Mouse (Mus musculus): ENCODE data around the gene Asrgl1.
"Not testable (repeated sequence)": the region's sequence is repeated elsewhere in the genome, so short reads cannot be mapped to it uniquely, and the experiment has no call there.

Gene Asrgl1

DNA sequence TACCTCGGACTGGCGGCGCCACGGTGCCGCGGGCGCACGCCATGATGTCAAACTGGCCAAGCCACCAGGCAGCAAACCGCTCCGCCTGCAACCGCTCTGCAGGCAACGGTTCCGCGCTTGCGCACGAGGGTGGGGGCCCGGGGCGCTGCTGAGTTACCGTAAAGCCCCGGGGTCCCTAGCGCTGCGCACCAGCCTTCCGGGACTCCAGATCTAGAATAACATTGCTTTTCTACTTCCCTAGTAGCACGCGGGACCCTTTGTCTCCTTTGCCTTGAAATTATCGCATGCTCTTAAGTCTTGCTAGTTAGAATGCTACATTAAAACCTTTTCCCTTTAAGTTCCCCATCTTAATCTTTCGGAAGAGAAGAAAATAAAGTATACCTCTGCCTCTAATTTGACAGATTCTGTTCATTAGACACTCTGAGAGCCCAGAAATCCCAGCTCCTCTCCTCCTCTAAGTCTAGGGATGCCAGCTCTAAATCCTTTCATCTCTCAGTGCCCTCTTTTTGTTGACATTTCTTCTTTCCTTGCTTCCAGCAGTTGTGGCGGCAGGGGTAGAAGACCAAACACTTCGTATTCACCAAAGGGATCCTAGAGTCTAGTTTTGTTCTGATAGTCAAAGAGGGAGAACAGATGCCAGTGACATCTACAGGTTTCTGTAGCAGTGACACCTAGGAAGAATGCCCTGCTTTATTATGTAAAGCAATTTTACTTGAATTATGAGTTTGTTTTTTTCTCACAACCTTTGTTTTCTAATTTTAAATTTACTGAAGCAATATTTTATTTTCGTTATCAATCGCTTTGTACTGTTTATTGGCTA, at the start of gene Asrgl1:
Gene Asrgl1, minus strand, starts transcription at position 125 of the 820 bp plus-strand sequence.
- DNase-seq, result peak; percentile 95

DNA sequence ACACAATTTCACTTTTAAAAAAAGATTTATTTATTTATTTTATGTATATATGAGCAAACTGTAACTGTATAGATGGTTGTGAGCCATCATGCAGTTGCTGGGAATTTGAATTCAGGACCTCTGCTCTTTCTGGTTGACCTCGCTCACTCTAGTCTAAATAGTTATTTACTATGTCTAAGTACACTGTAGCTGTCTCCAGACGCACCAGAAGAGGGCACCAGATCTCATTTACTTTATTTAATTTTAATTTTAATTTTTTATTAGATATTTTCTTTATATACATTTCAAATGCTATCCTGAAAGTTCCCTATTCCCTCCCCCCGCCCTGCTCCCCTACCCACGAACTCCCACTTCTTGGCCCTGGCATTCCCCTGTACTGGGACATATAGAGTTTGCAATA, 10.8 kb upstream of the Asrgl1 start:
- no peak for DNase-seq

DNA sequence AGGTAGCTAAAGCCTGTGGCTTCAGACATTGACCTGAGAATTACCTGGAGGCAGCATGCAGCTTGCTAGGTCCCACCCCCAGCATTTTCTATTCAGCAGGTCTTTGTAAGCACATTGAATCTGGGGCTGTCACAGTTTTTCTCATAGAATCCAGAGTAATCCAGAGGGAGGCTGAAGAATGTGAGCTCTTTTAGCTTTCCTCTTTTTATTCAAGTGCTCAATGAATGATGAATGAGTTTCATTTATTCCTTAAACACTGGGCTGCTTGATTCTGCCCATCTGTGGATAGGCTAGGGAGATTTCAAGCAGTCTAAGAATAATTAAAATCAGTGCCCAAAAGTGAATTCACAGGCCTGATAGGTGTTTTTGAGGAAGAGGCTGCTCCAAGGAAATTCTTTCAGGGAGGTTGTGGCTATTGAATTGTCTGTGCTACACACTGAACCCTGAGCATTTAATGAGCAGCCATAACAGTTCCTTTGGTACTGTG, 8.2 kb upstream of the Asrgl1 start:
- DNase-seq, result no peak

DNA sequence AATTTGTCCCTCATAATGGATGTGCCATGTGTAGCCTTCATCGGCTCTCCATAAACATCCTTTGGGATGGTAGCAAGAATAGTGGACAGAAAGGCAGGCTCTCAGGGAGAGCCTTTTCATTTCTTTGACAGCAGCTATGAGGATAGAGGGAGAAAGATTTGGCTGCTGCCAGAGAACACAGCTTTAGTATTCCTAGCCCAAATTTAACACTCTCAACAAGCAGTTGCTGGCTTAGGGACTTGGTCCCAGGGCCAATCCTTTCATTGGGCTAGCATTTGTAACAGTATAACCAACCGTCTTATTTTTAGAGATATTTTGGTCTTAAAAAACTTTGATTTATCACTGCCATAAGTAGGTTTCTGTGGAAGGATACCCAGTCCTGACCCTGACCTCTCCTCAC, 7.8 kb upstream of the Asrgl1 start:
- no peak for DNase-seq

DNA sequence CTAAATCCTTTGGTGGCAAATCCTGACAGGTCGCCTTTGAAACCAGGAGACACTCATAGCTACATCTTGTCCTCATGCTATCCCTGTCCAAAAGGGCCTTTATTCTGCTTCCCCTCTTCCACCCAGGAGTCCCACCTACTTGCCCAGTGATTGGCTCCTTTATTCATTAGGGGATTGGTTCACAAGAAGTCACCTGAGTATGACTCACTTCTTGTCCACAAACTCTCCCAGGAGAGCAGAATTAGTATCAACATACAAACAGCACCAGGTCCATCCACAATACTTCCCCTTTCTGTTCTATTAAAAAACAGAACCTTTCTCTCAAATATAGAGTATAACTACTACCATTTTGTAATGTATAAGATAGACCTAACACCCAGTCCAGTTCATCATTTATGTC, 4.9 kb upstream of the Asrgl1 start:
- DNase-seq, result not testable (repeated sequence)

GRCm38 (mm10) chr19:9137159-9137558, 1.7 kb upstream of the Asrgl1 start:
- no peak for DNase-seq

GRCm38 (mm10) chr19:9134746-9135511, 507 bp downstream of the Asrgl1 start:
- DNase-seq, result peak; percentile 28

DNA sequence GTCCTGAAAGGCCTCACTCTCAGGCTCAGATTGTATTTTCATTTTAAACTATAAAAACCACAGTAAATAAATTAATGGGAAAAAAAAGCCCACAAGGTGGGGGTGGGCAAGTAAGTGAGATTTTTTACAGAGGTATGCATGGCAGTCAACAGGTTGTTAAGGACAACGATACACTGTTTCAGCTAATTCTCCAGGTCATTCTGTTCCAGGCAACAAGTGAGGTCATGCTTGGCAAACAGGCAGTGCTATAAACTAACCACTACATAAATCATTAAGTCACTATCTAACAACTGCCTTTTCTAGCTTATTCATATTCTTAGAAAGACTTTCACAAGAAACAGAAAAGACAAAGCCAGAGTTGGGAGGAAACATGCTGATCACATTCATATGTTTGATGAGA, 5.4 kb downstream of the Asrgl1 start:
- no peak for DNase-seq

- no peak for DNase-seq
Observed at GRCm38 (mm10) chr19:9128499-9129194, 6.8 kb downstream of the Asrgl1 start.

- not testable (repeated sequence) for DNase-seq
Observed at GRCm38 (mm10) chr19:9123986-9124385, 11.4 kb downstream of the Asrgl1 start.

DNA sequence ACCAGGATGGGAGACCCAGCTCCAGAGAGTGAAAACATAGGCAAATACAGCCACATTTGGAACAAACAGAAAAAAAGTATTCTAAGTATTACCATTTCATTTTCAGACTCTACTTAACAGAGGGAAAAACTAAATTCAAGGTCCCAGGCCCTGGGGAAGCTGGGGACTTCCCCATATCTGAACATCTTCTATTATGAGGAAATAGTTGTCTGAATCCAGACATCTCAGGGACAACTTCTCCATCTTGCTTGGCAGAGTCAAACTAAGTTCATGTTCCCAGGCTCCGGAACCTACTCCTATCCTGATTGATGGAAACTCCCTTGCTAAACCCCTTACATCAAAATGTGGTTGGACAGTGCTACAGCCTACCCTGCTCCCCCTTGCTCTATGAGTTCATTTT, 13.0 kb downstream of the Asrgl1 start:
- no peak for DNase-seq

DNA sequence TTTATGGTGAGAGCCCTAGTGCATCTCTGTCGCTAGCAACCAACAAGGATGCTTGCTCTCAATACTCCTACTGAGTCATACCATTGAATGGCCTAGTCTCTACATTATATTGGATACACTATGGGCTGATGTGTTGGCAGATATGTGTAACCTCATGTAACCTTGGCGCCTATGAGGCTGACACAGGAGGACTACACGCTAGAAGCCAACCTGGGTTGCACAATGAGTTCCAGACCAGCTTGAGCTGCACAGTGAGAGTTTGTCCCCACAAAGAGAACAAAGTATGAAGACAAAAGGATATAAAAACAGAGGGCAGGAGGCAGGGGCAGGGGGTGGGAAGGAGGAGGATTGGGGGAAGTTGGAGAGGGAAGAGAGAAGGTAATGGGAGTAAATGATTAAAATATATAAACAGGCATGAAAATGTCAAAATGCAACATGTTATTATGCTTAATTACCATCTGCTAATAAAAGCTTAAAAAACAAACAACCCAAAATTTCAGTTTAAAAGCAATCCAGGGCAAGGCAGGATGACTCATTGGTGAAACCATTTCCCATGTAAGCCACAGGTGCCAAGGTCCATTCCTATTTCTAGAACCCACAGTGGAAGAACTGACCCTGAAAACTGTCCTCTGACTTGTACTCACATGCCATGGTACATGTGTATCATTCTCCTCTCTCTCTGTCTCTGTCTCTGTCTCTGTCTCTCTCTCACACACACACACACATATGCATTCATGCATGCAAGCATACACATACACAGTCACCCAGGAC, 15.6 kb downstream of the Asrgl1 start:
- no peak for DNase-seq

GRCm38 (mm10) chr19:9117275-9117674, 18.2 kb downstream of the Asrgl1 start:
- no peak for DNase-seq

GRCm38 (mm10) chr19:9116268-9116667, 19.2 kb downstream of the Asrgl1 start:
- DNase-seq, result no peak

DNA sequence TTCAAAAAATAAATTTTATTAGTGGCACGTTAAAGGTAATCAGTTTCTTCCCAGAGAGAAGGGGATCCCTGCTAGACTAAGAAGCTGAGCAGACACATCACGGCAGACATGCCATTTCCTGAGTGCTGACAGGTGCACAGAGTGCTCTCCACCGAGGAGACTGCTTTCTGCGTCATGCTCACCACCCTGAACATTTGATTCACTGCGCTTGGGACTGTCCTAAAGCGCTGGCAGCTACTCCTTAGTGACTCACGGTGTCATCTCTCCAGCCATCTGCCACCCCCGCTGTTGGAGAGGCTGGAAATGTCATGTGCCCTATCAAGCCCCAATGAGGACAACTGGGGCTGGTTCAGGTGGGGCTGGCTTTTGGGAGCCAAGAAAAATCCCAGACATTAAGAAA, 23.4 kb downstream of the Asrgl1 start:
- no peak for DNase-seq

DNA sequence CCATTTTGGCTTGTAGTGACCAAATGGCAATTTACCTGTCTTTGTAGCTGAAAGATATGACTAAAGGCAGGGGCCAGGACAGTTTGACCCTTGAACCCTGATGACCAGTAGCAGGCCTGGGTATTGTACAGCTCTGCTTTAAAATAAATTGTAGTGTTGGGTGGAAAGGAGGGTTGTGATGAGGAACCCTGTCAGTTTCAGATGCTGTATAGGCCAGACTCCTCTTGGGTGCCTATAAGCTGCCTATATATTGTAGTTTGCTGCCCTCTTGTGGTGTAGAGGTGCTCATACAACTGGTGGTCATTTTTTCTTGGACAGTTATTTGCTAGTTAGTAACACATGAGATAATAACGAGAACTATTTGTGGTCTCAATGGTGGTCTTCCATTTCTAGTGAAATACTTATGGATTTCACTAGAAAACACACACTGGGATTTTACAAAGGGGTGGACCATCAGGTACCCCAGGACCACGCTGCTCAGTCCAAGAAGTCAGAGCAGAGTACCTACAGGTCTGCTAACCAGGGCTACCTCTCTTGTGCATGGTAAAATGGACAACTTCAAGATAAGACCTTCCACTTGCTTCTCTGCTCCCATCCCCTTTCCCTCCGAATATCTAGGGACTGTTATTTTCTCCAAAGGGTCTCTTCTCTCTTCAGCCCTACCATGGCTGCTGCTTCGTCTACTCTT, 25.1 kb downstream of the Asrgl1 start:
- peak; percentile 70 for DNase-seq

- DNase-seq, result no peak
Observed at GRCm38 (mm10) chr19:9108536-9108935, 26.9 kb downstream of the Asrgl1 start.

GRCm38 (mm10) chr19:9107379-9107755, 28.1 kb downstream of the Asrgl1 start:
- peak; percentile 33 for DNase-seq

- no peak for DNase-seq
Observed at GRCm38 (mm10) chr19:9106751-9107378, 28.6 kb downstream of the Asrgl1 start.

DNA sequence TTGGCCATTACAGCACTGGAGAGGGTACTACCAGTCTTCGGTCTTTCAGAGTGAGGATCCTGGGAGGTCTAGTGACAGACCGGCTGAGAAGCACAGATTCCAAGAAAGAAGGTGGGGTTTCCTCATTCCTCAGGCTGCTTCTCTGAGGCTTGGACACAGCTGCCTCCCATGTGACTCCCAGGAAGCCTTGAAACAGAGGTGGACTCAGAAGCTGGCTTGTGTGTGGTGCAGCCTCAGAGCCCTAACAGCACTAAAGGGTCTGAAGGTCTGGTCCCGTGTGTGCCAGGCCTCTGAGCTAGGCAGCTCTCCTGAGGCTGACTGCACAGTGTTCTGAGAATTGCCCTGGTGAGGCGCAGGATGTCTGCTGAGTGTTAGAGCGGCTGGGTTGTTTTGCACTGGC, 29.3 kb downstream of the Asrgl1 start:
- no peak for DNase-seq

- no peak for DNase-seq
Observed at GRCm38 (mm10) chr19:9105101-9105685, 30.2 kb downstream of the Asrgl1 start.

Measured in lung, postnatal 10 days (tissue).